Mouse (Mus musculus) megakaryocyte, embryonic 14.5 days (primary cell): Measurements from ENCODE around the gene Stard13. TPM values are rescaled to one million over a fixed set of nuclear protein-coding genes. Genes with fewer than 3 reads are reported as not detected.

Experiments
- H3K27me3 ChIP-seq: replicated peaks from 2 replicates; pipeline ENCODE3; 2012; ENCODE audit warnings: inconsistent platforms
- H3K36me3 ChIP-seq: replicated peaks from 2 replicates; pipeline ENCODE3; 2012; ENCODE audit warnings: low read length, inconsistent platforms, mixed read lengths
- H3K4me1 ChIP-seq: 2 replicates; pipeline ENCODE4 v1.6.1; 2012; ENCODE audit warnings: inconsistent platforms
- H3K4me3 ChIP-seq: replicated peaks from 2 replicates; pipeline ENCODE3; 2012; ENCODE audit warnings: moderate library complexity, mild to moderate bottlenecking, inconsistent platforms
- H3K9me3 ChIP-seq: 2 replicates; pipeline ENCODE4 v1.6.1; 2012; ENCODE audit warnings: inconsistent platforms
- FLI1 ChIP-seq: IDR thresholded peaks from 2 replicates; pipeline ENCODE4 v1.6.1; 2012; ENCODE audit warnings: low read length, inconsistent platforms, mixed read lengths
- GATA1 ChIP-seq: IDR thresholded peaks from 3 replicates; pipeline ENCODE4 v1.6.1; 2012; ENCODE audit warnings: mixed read lengths, low read length, inconsistent platforms, borderline replicate concordance
- polyA plus RNA-seq: library from polyadenylated mRNA; stranded (reverse); fragments of >175 nt; gene quantifications from 2 replicates; pipeline ENCODE4 v1.2.3, GENCODE M21; 2012; ENCODE audit warnings: low replicate concordance; ENCODE audit not compliant: insufficient read depth

The Stard13 gene
- polyA plus RNA-seq, 1 experiment = 0.04 TPM

GRCm38 (mm10) chr5:151133744-151134143 lies 99.9 kb downstream of the Stard13 start:
- H3K9me3 ChIP-seq = peaks cover 20% of the 10 kb centered on the region
- no peaks in the 10 kb centered on the region for H3K36me3 ChIP-seq
- no peaks in the 10 kb centered on the region for H3K4me1 ChIP-seq
- H3K27me3 ChIP-seq = no peaks in the 10 kb centered on the region
- no peak for TF ChIP-seq FLI1
- no peak for TF ChIP-seq GATA1
- H3K4me3 ChIP-seq = no peak overlapping the region

GRCm38 (mm10) chr5:151129762-151130161 lies 103.9 kb downstream of the Stard13 start:
- no peaks in the 10 kb centered on the region for H3K36me3 ChIP-seq
- TF ChIP-seq FLI1 (no peak), GATA1 (no peak)
- H3K4me3 ChIP-seq = no peak overlapping the region
- peaks cover 6% of the 10 kb centered on the region; the same call in 1 of the 2 replicates for H3K4me1 ChIP-seq
- H3K9me3 ChIP-seq = peaks cover 10% of the 10 kb centered on the region
- no peaks in the 10 kb centered on the region for H3K27me3 ChIP-seq

DNA sequence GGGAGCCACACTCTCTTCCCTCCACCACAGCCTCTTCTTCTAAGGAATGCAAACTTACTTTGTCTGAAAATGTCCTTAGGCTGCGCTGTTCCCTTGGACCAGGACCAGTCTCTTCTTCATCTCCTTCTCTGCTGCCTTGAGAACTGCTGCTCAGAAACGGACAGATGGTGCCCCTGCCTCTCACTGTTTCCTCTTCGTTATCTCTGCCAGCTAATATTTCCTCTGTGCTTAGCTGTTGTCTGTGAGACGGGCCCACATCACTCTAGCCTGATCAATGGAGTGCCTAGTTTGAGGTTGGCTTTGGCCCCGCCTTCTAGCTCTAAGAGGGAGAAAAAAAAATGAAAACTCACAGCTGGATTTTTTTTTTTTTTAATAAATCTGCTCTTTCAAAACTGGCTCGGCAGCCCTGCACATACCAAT lies 106.3 kb downstream of the Stard13 start:
- H3K4me3 ChIP-seq = peak overlapping the region; percentile 33
- no peaks in the 10 kb centered on the region for H3K36me3 ChIP-seq
- TF ChIP-seq GATA1 (no peak), FLI1 (no peak)
- no peaks in the 10 kb centered on the region for H3K27me3 ChIP-seq
- H3K9me3 ChIP-seq = no peaks in the 10 kb centered on the region
- H3K4me1 ChIP-seq = peaks cover 6% of the 10 kb centered on the region; the same call in 1 of the 2 replicates

DNA sequence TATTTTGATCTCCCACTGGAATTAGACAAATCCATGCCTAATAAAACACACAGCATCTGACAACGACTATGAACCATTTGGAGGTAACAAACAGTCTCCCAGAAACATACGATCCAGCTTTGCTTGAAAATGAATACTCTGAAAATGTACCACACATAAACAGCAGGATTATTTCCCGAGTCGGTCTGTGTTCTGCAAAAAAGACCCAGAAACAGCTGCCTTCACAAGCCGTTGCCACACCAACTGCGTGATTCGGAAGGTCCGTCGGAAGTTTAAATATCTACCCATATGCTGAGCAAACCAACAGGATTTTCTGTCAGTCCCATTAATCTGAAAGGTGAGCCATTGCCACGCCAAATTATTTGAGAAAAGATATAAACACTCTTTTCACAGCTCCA lies 107.0 kb downstream of the Stard13 start:
- H3K27me3 ChIP-seq = no peaks in the 10 kb centered on the region
- peaks cover 6% of the 10 kb centered on the region; the same call in 1 of the 2 replicates for H3K4me1 ChIP-seq
- H3K9me3 ChIP-seq = no peaks in the 10 kb centered on the region
- H3K36me3 ChIP-seq = no peaks in the 10 kb centered on the region
- TF ChIP-seq FLI1 = no peak
- no peak for TF ChIP-seq GATA1
- no peak overlapping the region for H3K4me3 ChIP-seq

GRCm38 (mm10) chr5:151125985-151126607 lies 107.5 kb downstream of the Stard13 start:
- Histone ChIP-seq H3K4me3 (no peak overlapping the region), H3K27me3 (no peaks in the 10 kb centered on the region), H3K9me3 (no peaks in the 10 kb centered on the region), H3K36me3 (no peaks in the 10 kb centered on the region), H3K4me1 (peaks cover 6% of the 10 kb centered on the region; the same call in 1 of the 2 replicates)
- TF ChIP-seq FLI1 (no peak), GATA1 (no peak)

- TF ChIP-seq GATA1 = no peak
- no peak for TF ChIP-seq FLI1
- Histone ChIP-seq H3K9me3 (peaks cover 6% of the 10 kb centered on the region; the same call in 1 of the 2 replicates), H3K4me1 (no peaks in the 10 kb centered on the region), H3K4me3 (no peak overlapping the region), H3K36me3 (no peaks in the 10 kb centered on the region), H3K27me3 (no peaks in the 10 kb centered on the region)
Observed at GRCm38 (mm10) chr5:151117846-151118245, 115.8 kb downstream of the Stard13 start.

DNA sequence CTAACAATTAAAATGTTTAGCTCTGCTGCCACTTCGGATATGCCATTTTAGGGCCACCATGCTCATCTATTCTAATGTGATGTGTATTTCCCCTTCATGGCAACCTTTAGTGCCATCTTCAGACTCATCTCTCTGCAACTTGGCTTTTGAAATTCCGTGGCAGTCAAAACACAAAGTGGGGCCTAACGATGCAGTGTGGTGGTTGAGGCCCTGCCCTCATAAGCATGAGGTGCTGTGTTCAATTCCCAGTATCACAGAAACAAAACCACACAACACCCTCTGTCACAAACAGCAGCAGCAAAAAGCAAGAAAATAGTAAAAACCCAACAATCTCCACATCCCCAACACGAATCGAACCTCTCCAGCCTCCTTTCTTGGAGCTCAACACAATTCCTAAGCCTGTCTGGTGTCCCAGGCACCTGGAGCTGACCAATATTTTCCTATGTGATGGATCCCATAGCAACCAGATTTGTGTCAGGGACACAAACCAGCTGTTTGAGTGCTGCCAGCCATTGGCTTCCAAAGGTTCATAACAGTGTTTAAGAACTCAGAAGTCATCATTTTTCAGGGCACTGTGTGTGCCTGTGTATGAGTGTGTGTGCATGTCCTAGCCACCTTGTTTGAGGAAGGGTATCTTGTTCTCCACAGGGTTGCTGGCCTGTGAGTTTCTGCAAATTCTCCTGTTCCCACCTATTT lies 117.3 kb downstream of the Stard13 start:
- no peak overlapping the region for H3K4me3 ChIP-seq
- H3K27me3 ChIP-seq = no peaks in the 10 kb centered on the region
- H3K9me3 ChIP-seq = peaks cover 6% of the 10 kb centered on the region; the same call in 1 of the 2 replicates
- TF ChIP-seq FLI1 (no peak), GATA1 (no peak)
- H3K36me3 ChIP-seq = no peaks in the 10 kb centered on the region
- no peaks in the 10 kb centered on the region for H3K4me1 ChIP-seq

DNA sequence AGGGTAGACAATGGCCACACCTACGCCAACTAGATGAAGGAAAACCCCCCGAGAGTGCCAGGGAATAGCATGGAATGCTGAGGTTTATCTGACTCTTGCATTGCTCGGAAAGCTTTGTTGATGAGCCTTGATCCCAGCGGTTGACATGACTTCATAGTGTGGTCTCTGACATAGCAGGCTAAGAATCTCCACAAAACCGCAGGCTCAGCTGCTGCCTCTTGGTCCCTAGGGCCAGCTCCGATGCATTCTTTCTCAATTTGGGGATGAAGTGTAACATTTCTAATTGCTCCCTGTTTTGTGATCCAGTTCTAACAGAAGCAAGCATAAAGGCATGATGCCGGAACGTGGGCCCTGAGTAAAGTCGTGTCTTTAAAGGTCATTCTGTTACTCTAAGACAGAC lies 120.9 kb downstream of the Stard13 start:
- no peak for TF ChIP-seq GATA1
- TF ChIP-seq FLI1 = no peak
- H3K36me3 ChIP-seq = no peaks in the 10 kb centered on the region

GRCm38 (mm10) chr5:151111080-151111871 lies 122.4 kb downstream of the Stard13 start:
- Histone ChIP-seq H3K36me3 (no peaks in the 10 kb centered on the region), H3K4me3 (no peak overlapping the region), H3K9me3 (no peaks in the 10 kb centered on the region), H3K4me1 (no peaks in the 10 kb centered on the region), H3K27me3 (no peaks in the 10 kb centered on the region)
- TF ChIP-seq FLI1 (no peak), GATA1 (no peak)

More for the DNA sequence above, 120.9 kb downstream of the Stard13 start:
- Histone ChIP-seq H3K9me3 (peaks cover 6% of the 10 kb centered on the region; the same call in 1 of the 2 replicates), H3K4me3 (no peak overlapping the region), H3K27me3 (no peaks in the 10 kb centered on the region), H3K4me1 (no peaks in the 10 kb centered on the region)

GRCm38 (mm10) chr5:151110461-151110908 lies 123.2 kb downstream of the Stard13 start:
- Histone ChIP-seq H3K36me3 (no peaks in the 10 kb centered on the region), H3K4me3 (no peak overlapping the region), H3K9me3 (no peaks in the 10 kb centered on the region), H3K4me1 (no peaks in the 10 kb centered on the region), H3K27me3 (no peaks in the 10 kb centered on the region)
- no peak for TF ChIP-seq FLI1
- TF ChIP-seq GATA1 = no peak
